Mouse (Mus musculus) heart, embryonic 13.5 days (tissue): ENCODE measurements around the gene Dennd6a. TPM values are rescaled to one million over a fixed set of nuclear protein-coding genes. Genes with fewer than 3 reads are reported as not detected.
A peak's percentile ranks its signal among the peaks of the same experiment; 100 is the strongest.

Experiments used
- ATAC-seq: fragments of 200-750 bp; cut with Nextera tagmentation; 2 replicates; pipeline ENCODE4 v1.8.0; 2017; ENCODE audit warnings: moderate TSS enrichment; ENCODE audit not compliant: insufficient number of reproducible peaks, low FRiP score, low TSS enrichment; ENCODE audit errors: extremely low read depth
- H3K27ac ChIP-seq: fragments of 300-500 bp; sonication (generic); replicated peaks from 2 replicates; pipeline ENCODE4 v1.5.1; 2015; ENCODE audit warnings: moderate library complexity, mild to moderate bottlenecking, inconsistent platforms
- H3K27me3 ChIP-seq: fragments of 300-500 bp; sonication (generic); replicated peaks from 2 replicates; pipeline ENCODE4 v1.6.1; 2015; ENCODE audit warnings: mild to moderate bottlenecking, inconsistent platforms
- H3K36me3 ChIP-seq: fragments of 300-500 bp; sonication (generic); 2 replicates; pipeline ENCODE4 v1.6.1; 2015; ENCODE audit warnings: mild to moderate bottlenecking, inconsistent platforms
- H3K4me1 ChIP-seq: fragments of 300-500 bp; sonication (generic); 2 replicates; pipeline ENCODE4 v1.6.1; 2015; ENCODE audit warnings: inconsistent platforms
- H3K4me2 ChIP-seq: fragments of 300-500 bp; sonication (generic); 2 replicates; pipeline ENCODE4 v1.6.1; 2015; ENCODE audit warnings: inconsistent platforms, mild to moderate bottlenecking, moderate library complexity
- H3K4me3 ChIP-seq: fragments of 300-500 bp; sonication (generic); 2 replicates; pipeline ENCODE4 v1.5.1; 2015; ENCODE audit warnings: moderate library complexity, mild to moderate bottlenecking, inconsistent platforms
- H3K9ac ChIP-seq: fragments of 300-500 bp; sonication (generic); 2 replicates; pipeline ENCODE4 v1.6.1; 2015; ENCODE audit warnings: inconsistent platforms, mild to moderate bottlenecking, moderate library complexity
- H3K9me3 ChIP-seq: fragments of 300-500 bp; sonication (generic); 2 replicates; pipeline ENCODE4 v1.6.1; 2016; ENCODE audit warnings: inconsistent platforms
- whole genome bisulfite sequencing: fragments of 180-500 bp; shearing (Covaris S2); methylation state at CpG from one replicate; pipeline ENCODE4 v1.1.7; 2015; ENCODE audit warnings: mixed read lengths; 5-methylcytosine and 5-hydroxymethylcytosine counted together
- polyA plus RNA-seq: library from polyadenylated mRNA; unstranded; fragments of >200 nt; fragmentation: Nextera tagmentation; extraction: Ambion mirVana; gene quantifications from 2 replicates; pipeline ENCODE4 v1.2.1, GENCODE M21; 2015

The Dennd6a gene
- polyA plus RNA-seq, 1 experiment from 2014 or later = 18.4 TPM

DNA sequence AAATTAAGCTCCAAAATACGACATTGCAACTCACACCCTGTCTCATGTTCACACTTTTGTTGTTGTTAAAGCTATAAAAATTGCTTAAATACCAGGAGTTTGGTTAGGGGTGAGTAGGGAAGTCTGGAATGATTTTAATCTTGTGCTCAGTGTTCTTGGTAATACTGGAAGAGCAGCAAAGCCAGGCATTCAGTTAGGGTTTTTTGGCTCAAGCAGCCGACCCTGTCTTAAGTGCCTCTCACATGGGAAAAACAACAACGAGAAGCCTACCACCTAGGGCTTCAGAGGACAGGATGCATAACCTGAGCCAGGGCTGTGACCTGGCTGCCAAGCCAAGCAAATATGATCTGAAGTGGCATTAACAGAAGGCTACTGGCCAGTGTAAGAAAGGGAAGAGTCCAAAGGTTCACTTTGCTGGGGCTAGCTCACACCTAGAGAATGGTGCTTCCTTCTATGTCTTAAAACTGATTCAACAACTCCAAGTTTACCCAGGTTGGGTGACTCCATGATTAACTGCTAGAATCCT, 2.7 kb downstream of the Dennd6a start:
- no peaks in the 10 kb centered on the region for H3K36me3 ChIP-seq
- no peak overlapping the region for H3K4me3 ChIP-seq
- no peaks in the 10 kb centered on the region for H3K27me3 ChIP-seq
- no peak overlapping the region for H3K4me2 ChIP-seq
- no peak for ATAC-seq
- H3K9ac ChIP-seq = no peak overlapping the region
- H3K4me1 ChIP-seq = peaks cover 21% of the 10 kb centered on the region
- WGBS = 52% methylated on average over 3 of the region's 3 CpGs
- no peak overlapping the region for H3K27ac ChIP-seq
- no peaks in the 10 kb centered on the region for H3K9me3 ChIP-seq

DNA sequence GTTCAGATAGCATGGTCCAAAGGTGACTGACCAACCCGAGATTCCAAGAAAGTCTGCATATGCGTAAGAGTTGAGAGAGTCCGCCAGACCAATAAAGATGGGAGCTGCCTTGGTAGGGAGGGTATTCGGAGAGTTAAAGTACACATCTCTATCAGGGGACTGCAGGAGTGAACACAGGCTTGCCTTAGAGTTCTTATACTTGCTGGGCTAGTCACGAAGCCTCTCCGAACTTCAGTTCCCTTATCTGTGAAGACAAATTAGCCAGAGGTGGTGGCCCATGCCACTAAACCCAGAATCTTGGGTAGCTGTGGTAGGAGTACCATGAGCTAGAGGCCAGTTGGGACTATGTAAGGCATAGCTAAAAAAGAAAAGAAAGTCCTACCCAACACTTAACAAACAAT, 5.1 kb downstream of the Dennd6a start:
- Histone ChIP-seq H3K9me3 (no peaks in the 10 kb centered on the region), H3K4me1 (peaks cover 23% of the 10 kb centered on the region), H3K36me3 (peaks cover 9% of the 10 kb centered on the region), H3K27ac (no peak overlapping the region; the same call in 1 of the 2 replicates), H3K4me2 (peak overlapping the region; percentile 88), H3K9ac (no peak overlapping the region; the same call in 1 of the 2 replicates), H3K4me3 (peak overlapping the region; percentile 86), H3K27me3 (no peaks in the 10 kb centered on the region)
- WGBS = 43% methylated on average over 6 of the region's 6 CpGs
- ATAC-seq = no peak

DNA sequence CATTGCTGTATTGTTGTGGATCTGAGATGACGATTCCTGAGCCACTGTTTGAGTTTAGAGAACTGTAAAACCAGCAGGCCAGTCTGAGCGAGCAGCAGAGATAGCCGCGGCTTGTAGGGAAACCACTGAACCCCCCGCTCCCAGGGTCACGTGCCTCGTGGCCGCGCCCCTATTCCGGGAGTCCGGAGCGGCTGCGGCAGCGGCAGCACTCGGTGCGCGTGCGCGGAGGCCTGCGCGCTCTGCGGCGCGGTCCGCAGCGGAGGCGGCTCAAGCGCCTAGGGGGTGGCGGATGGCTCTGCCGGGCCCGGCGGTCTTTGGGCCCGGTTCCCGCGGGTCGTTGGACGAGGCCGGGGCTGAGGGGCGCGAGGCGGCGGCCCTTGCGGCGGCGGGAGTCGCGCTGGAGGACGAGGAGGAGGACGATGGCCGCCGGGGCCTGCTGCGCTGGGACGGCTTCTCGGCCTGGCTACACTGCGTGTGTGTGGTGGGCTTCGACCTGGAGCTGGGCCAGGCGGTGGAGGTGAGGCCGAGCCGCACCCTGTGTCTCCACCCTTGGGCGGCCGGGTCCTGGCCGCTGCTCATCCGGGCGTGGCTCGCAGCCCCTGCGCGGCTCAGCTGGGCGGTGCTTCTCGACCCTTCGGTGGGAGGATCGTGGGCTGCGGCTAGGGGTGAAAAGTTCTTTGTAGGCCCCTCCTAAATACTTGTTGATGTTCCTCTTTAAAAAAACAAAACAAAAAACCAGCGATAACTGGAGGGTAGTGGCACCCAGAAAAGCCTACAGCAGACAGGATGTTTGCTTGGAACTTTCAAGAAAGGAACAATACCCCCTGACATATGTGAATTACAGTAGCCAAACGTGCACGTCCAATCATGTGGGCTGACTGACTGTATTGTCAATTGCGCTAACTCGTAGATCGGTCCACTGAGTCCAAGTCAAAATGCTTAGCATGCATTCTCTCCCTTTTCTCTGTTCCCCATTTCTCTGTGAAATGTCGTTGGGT, 6.0 kb downstream of the Dennd6a start:
- peak overlapping the region; percentile 86 for H3K4me3 ChIP-seq
- peak overlapping the region; percentile 99 for H3K27ac ChIP-seq
- H3K36me3 ChIP-seq = peaks cover 9% of the 10 kb centered on the region
- H3K4me2 ChIP-seq = peak overlapping the region; percentile 88
- H3K27me3 ChIP-seq = no peaks in the 10 kb centered on the region
- no peaks in the 10 kb centered on the region for H3K9me3 ChIP-seq
- H3K4me1 ChIP-seq = peaks cover 28% of the 10 kb centered on the region
- under 1% methylated on average over 71 of the region's 79 CpGs for WGBS
- peak; percentile 95 for ATAC-seq
- H3K9ac ChIP-seq = peak overlapping the region; percentile 99

- peaks cover 9% of the 10 kb centered on the region for H3K36me3 ChIP-seq
- no peak overlapping the region for H3K4me2 ChIP-seq
- 90% methylated on average over 3 of the region's 3 CpGs for WGBS
- H3K27me3 ChIP-seq = no peaks in the 10 kb centered on the region
- H3K9ac ChIP-seq = no peak overlapping the region
- ATAC-seq = no peak
- no peak overlapping the region for H3K27ac ChIP-seq
- peaks cover 50% of the 10 kb centered on the region for H3K4me1 ChIP-seq
- H3K4me3 ChIP-seq = no peak overlapping the region
- no peaks in the 10 kb centered on the region for H3K9me3 ChIP-seq
Measured at GRCm38 (mm10) chr14:26583645-26584044, 10.0 kb downstream of the Dennd6a start.

DNA sequence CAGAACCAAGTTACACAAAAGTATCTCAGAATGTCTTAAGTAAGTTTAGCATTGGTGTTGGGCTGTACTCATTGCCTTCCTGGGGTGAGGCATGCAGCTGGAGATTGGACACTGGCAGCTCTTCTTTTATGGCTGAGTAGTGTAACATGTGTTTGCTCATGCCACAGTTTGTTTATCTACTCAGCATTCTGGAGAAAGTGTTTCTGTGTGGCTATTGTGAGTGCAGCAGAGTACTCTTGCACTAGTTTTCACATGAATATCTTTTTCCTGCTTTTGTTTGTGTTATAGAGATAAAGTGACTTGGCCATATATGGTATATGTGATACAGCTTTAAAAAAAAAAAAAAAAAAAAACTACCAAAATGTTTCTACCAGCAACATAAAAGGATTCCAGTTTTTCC, 13.5 kb downstream of the Dennd6a start:
- H3K36me3 ChIP-seq = peaks cover 12% of the 10 kb centered on the region
- H3K27ac ChIP-seq = 0 out of 2 replicates have a peak overlapping the region, but pooled peaks have one; percentile 16
- no peak for ATAC-seq
- H3K27me3 ChIP-seq = no peaks in the 10 kb centered on the region
- H3K4me3 ChIP-seq = no peak overlapping the region
- peaks cover 37% of the 10 kb centered on the region for H3K4me1 ChIP-seq
- no peak overlapping the region for H3K4me2 ChIP-seq
- H3K9ac ChIP-seq = no peak overlapping the region
- no peaks in the 10 kb centered on the region for H3K9me3 ChIP-seq

- Histone ChIP-seq H3K9ac (no peak overlapping the region), H3K36me3 (peaks cover 33% of the 10 kb centered on the region)
- no peak for ATAC-seq
Measured at GRCm38 (mm10) chr14:26591353-26591752, 17.7 kb downstream of the Dennd6a start.

DNA sequence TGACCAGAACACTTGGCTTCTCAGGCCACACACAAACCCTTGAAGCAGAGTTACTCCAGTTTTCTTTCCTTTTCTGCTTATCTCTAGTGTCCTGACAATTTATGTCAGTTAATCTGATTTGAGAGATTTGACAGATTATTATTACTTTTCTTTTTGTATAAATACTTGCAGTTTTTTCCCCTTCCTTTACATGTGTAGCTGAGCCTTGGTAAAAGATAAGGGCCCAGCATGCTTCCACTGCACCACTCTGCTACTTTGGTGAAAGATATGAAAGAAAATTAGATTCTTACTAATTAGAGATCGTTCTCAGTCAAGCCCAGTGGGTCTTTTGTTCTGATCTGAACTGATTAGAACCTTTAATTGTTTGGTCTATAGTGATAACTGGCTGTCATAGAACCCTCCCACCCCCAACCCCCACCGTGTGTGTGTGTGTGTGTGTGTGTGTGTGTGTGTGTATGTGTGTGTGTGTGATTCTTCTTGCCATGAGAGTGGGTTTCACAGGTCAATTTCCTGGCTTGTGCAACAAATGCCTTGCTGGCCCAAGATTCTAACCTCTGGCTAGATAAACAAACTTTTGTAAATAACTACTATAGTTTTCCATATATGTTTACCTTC, 19.7 kb downstream of the Dennd6a start:
- Histone ChIP-seq H3K9ac (no peak overlapping the region), H3K4me3 (no peak overlapping the region), H3K4me1 (peaks cover 15% of the 10 kb centered on the region), H3K27me3 (no peaks in the 10 kb centered on the region), H3K9me3 (peaks cover 8% of the 10 kb centered on the region), H3K27ac (no peak overlapping the region), H3K4me2 (no peak overlapping the region), H3K36me3 (peaks cover 53% of the 10 kb centered on the region)
- WGBS = 72% methylated on average over 2 of the region's 2 CpGs
- ATAC-seq = no peak

More at GRCm38 (mm10) chr14:26591353-26591752, 17.7 kb downstream of the Dennd6a start:
- no peak overlapping the region for H3K27ac ChIP-seq
- peaks cover 28% of the 10 kb centered on the region for H3K4me1 ChIP-seq
- no peaks in the 10 kb centered on the region for H3K9me3 ChIP-seq
- H3K4me2 ChIP-seq = no peak overlapping the region
- H3K4me3 ChIP-seq = no peak overlapping the region
- H3K27me3 ChIP-seq = no peaks in the 10 kb centered on the region

GRCm38 (mm10) chr14:26595167-26595566, 21.5 kb downstream of the Dennd6a start:
- no peak overlapping the region for H3K4me2 ChIP-seq
- H3K27me3 ChIP-seq = no peaks in the 10 kb centered on the region
- peaks cover 8% of the 10 kb centered on the region for H3K9me3 ChIP-seq
- H3K36me3 ChIP-seq = peaks cover 71% of the 10 kb centered on the region
- no peak overlapping the region for H3K4me3 ChIP-seq
- ATAC-seq = no peak
- H3K9ac ChIP-seq = no peak overlapping the region
- 82% methylated on average over 7 of the region's 7 CpGs for WGBS
- H3K27ac ChIP-seq = no peak overlapping the region
- H3K4me1 ChIP-seq = peaks cover 6% of the 10 kb centered on the region

- no peak overlapping the region for H3K9ac ChIP-seq
- H3K27me3 ChIP-seq = no peaks in the 10 kb centered on the region
- no peak for ATAC-seq
- H3K4me3 ChIP-seq = no peak overlapping the region
- H3K36me3 ChIP-seq = peaks cover 70% of the 10 kb centered on the region
- no peak overlapping the region for H3K4me2 ChIP-seq
- WGBS = 61% methylated on average over 5 of the region's 5 CpGs
- peaks cover 8% of the 10 kb centered on the region for H3K9me3 ChIP-seq
- H3K27ac ChIP-seq = no peak overlapping the region
- H3K4me1 ChIP-seq = peaks cover 6% of the 10 kb centered on the region
Measured at GRCm38 (mm10) chr14:26595695-26596365, 22.2 kb downstream of the Dennd6a start.

DNA sequence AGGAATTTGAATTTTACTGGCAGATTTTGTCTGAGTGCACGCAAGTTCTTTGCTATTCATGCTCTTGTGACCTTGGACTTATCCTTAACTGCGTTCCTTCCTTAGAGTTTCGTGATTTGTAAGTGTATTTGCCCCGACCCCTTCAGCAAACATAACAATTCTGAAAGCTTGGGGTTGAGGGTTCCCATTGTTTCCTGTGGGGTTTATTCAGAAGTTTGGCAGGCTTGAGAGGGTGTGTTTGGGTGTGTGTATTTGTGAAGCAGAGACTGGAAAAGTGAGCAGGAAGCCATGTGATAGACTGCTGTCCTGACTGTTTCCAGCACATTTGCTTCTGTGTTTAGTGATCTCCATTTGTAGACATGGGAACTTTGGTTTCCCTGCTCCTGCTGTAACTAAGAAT, 31.7 kb downstream of the Dennd6a start:
- ATAC-seq = no peak
- H3K9ac ChIP-seq = no peak overlapping the region
- peaks cover 84% of the 10 kb centered on the region for H3K36me3 ChIP-seq
- H3K27me3 ChIP-seq = no peaks in the 10 kb centered on the region
- 80% methylated on average over 4 of the region's 4 CpGs for WGBS
- H3K4me1 ChIP-seq = no peaks in the 10 kb centered on the region
- H3K9me3 ChIP-seq = no peaks in the 10 kb centered on the region
- no peak overlapping the region for H3K4me3 ChIP-seq
- no peak overlapping the region for H3K4me2 ChIP-seq
- H3K27ac ChIP-seq = 0 out of 2 replicates have a peak overlapping the region, but pooled peaks have one; percentile 12

GRCm38 (mm10) chr14:26609674-26610073, 36.0 kb downstream of the Dennd6a start:
- Histone ChIP-seq H3K9ac (no peak overlapping the region), H3K9me3 (no peaks in the 10 kb centered on the region), H3K4me1 (no peaks in the 10 kb centered on the region), H3K4me3 (no peak overlapping the region), H3K4me2 (no peak overlapping the region), H3K36me3 (peaks cover 90% of the 10 kb centered on the region), H3K27ac (no peak overlapping the region), H3K27me3 (no peaks in the 10 kb centered on the region)
- WGBS = 92% methylated on average over 1 of the region's 1 CpGs
- ATAC-seq = no peak
